Mouse (Mus musculus): Measurements from ENCODE around the gene Hmga1b. TPM values are rescaled to one million over a fixed set of nuclear protein-coding genes. Genes with fewer than 3 reads are reported as not detected.
A peak's percentile ranks its signal among the peaks of the same experiment; 100 is the strongest.

The Hmga1b gene
- polyA plus RNA-seq, 1 experiment: 0.55 TPM

GRCm38 (mm10) chr11:120721124-120722066 lies 41.2 kb upstream of the Hmga1b start, which contains the start of gene Rac3:
Rac3 (plus strand) TSS chr11:120721470.
- TF ChIP-seq POLR2A (IDR thresholded peaks at IDR 0.05; ENCODE audit: low read depth, low read length) (no peak), CTCF (conservative IDR thresholded peaks at IDR 0.05; ENCODE audit: insufficient read depth, insufficient read length, low read depth, low read length) (no peak)
- no peak within 1 kb of the TSS for H3K27ac ChIP-seq (ENCODE audit: insufficient read depth, low read depth, low read length)
- H3K4me1 ChIP-seq (ENCODE audit: control insufficient read depth, insufficient read depth, low read length): peaks cover 11% of the 10 kb centered on the region; the same call in 1 of the 2 replicates
- H3K27me3 ChIP-seq (replicated peaks; ENCODE audit: control insufficient read depth, insufficient read depth, low read length): no peaks in the 10 kb centered on the region
- H3K4me3 ChIP-seq (ENCODE audit: insufficient read depth, low read depth, low read length): peak within 1 kb of the TSS; percentile 53
- WGBS: 1% methylated on average over 88 of the region's 90 CpGs
- H3K36me3 ChIP-seq (ENCODE audit: control insufficient read depth, insufficient read depth, low read length): peaks cover 2% of the 10 kb centered on the region; the same call in 1 of the 2 replicates
- DNase-seq: peak; percentile 63

- WGBS: 22% methylated on average over 21 of the region's 21 CpGs
- DNase-seq: no peak
- TF ChIP-seq CTCF (conservative IDR thresholded peaks at IDR 0.05; ENCODE audit: insufficient read depth, insufficient read length, low read depth, low read length) (no peak), POLR2A (IDR thresholded peaks at IDR 0.05; ENCODE audit: low read depth, low read length) (no peak)
Observed at GRCm38 (mm10) chr11:120722067-120722630, 40.4 kb upstream of the Hmga1b start.

GRCm38 (mm10) chr11:120722761-120723382 lies 39.7 kb upstream of the Hmga1b start:
- 67% methylated on average over 11 of the region's 11 CpGs for WGBS

More at GRCm38 (mm10) chr11:120722067-120722630, 40.4 kb upstream of the Hmga1b start:
- peaks cover 11% of the 10 kb centered on the region; the same call in 1 of the 2 replicates for H3K4me1 ChIP-seq (ENCODE audit: control insufficient read depth, insufficient read depth, low read length)
- H3K4me3 ChIP-seq (ENCODE audit: insufficient read depth, low read depth, low read length): peak overlapping the region; percentile 53
- H3K27me3 ChIP-seq (replicated peaks; ENCODE audit: control insufficient read depth, insufficient read depth, low read length): no peaks in the 10 kb centered on the region
- no peak overlapping the region for H3K27ac ChIP-seq (ENCODE audit: insufficient read depth, low read depth, low read length)
- H3K36me3 ChIP-seq (ENCODE audit: control insufficient read depth, insufficient read depth, low read length): peaks cover 2% of the 10 kb centered on the region; the same call in 1 of the 2 replicates

GRCm38 (mm10) chr11:120723509-120723908 lies 39.1 kb upstream of the Hmga1b start:
- DNase-seq: peak; percentile 29
- H3K27ac ChIP-seq (ENCODE audit: insufficient read depth, low read depth, low read length): no peak overlapping the region
- H3K4me1 ChIP-seq (ENCODE audit: control insufficient read depth, insufficient read depth, low read length): peaks cover 11% of the 10 kb centered on the region; the same call in 1 of the 2 replicates
- H3K4me3 ChIP-seq (ENCODE audit: insufficient read depth, low read depth, low read length): no peak overlapping the region
- TF ChIP-seq CTCF (conservative IDR thresholded peaks at IDR 0.05; ENCODE audit: insufficient read depth, insufficient read length, low read depth, low read length): no peak
- no peak for TF ChIP-seq POLR2A (IDR thresholded peaks at IDR 0.05; ENCODE audit: low read depth, low read length)
- H3K36me3 ChIP-seq (ENCODE audit: control insufficient read depth, insufficient read depth, low read length): peaks cover 2% of the 10 kb centered on the region; the same call in 1 of the 2 replicates
- no peaks in the 10 kb centered on the region for H3K27me3 ChIP-seq (replicated peaks; ENCODE audit: control insufficient read depth, insufficient read depth, low read length)
- WGBS: 82% methylated on average over 7 of the region's 7 CpGs

More at GRCm38 (mm10) chr11:120722761-120723382, 39.7 kb upstream of the Hmga1b start:
- no peak for TF ChIP-seq CTCF (conservative IDR thresholded peaks at IDR 0.05; ENCODE audit: insufficient read depth, insufficient read length, low read depth, low read length)
- peak; percentile 28 for TF ChIP-seq POLR2A (IDR thresholded peaks at IDR 0.05; ENCODE audit: low read depth, low read length)
- Histone ChIP-seq H3K27me3 (replicated peaks; ENCODE audit: control insufficient read depth, insufficient read depth, low read length) (no peaks in the 10 kb centered on the region), H3K4me1 (ENCODE audit: control insufficient read depth, insufficient read depth, low read length) (peaks cover 11% of the 10 kb centered on the region; the same call in 1 of the 2 replicates), H3K27ac (ENCODE audit: insufficient read depth, low read depth, low read length) (no peak overlapping the region), H3K36me3 (ENCODE audit: control insufficient read depth, insufficient read depth, low read length) (peaks cover 2% of the 10 kb centered on the region; the same call in 1 of the 2 replicates), H3K4me3 (ENCODE audit: insufficient read depth, low read depth, low read length) (no peak overlapping the region)
- peak; percentile 81 for DNase-seq

- H3K27me3 ChIP-seq (replicated peaks; ENCODE audit: control insufficient read depth, insufficient read depth, low read length): no peaks in the 10 kb centered on the region
- TF ChIP-seq CTCF (conservative IDR thresholded peaks at IDR 0.05; ENCODE audit: insufficient read depth, insufficient read length, low read depth, low read length) (0 out of 2 replicates have a peak, but pooled peaks have one; percentile 23), POLR2A (IDR thresholded peaks at IDR 0.05; ENCODE audit: low read depth, low read length) (no peak)
- H3K27ac ChIP-seq (ENCODE audit: insufficient read depth, low read depth, low read length): peak overlapping the region; percentile 88
- peaks cover 11% of the 10 kb centered on the region; the same call in 1 of the 2 replicates for H3K4me1 ChIP-seq (ENCODE audit: control insufficient read depth, insufficient read depth, low read length)
- H3K4me3 ChIP-seq (ENCODE audit: insufficient read depth, low read depth, low read length): peak overlapping the region; percentile 71
- peak; percentile 82 for DNase-seq
- H3K36me3 ChIP-seq (ENCODE audit: control insufficient read depth, insufficient read depth, low read length): peaks cover 2% of the 10 kb centered on the region; the same call in 1 of the 2 replicates
- 13% methylated on average over 36 of the region's 36 CpGs for WGBS
Observed at GRCm38 (mm10) chr11:120726243-120727168, 36.1 kb upstream of the Hmga1b start.

GRCm38 (mm10) chr11:120727169-120727527 lies 35.4 kb upstream of the Hmga1b start, which contains the start of gene Dcxr:
Dcxr (minus strand) TSS chr11:120727281.
- H3K27ac ChIP-seq (ENCODE audit: insufficient read depth, low read depth, low read length): peak within 1 kb of the TSS; percentile 88
- H3K36me3 ChIP-seq (ENCODE audit: control insufficient read depth, insufficient read depth, low read length): peaks cover 2% of the 10 kb centered on the region; the same call in 1 of the 2 replicates
- peaks cover 7% of the 10 kb centered on the region; the same call in 1 of the 2 replicates for H3K4me1 ChIP-seq (ENCODE audit: control insufficient read depth, insufficient read depth, low read length)
- under 1% methylated on average over 14 of the region's 14 CpGs for WGBS
- peak; percentile 88 for TF ChIP-seq POLR2A (IDR thresholded peaks at IDR 0.05; ENCODE audit: low read depth, low read length)
- TF ChIP-seq CTCF (conservative IDR thresholded peaks at IDR 0.05; ENCODE audit: insufficient read depth, insufficient read length, low read depth, low read length): peak; percentile 70
- no peaks in the 10 kb centered on the region for H3K27me3 ChIP-seq (replicated peaks; ENCODE audit: control insufficient read depth, insufficient read depth, low read length)
- H3K4me3 ChIP-seq (ENCODE audit: insufficient read depth, low read depth, low read length): peak within 1 kb of the TSS; percentile 71
- peak; percentile 99 for DNase-seq
